Mouse (Mus musculus): Measurements from ENCODE around the gene Lcor. TPM values are rescaled to one million over a fixed set of nuclear protein-coding genes. Genes with fewer than 3 reads are reported as not detected.

Gene Lcor
- total RNA-seq, 1 experiment: 10.2 TPM

DNA sequence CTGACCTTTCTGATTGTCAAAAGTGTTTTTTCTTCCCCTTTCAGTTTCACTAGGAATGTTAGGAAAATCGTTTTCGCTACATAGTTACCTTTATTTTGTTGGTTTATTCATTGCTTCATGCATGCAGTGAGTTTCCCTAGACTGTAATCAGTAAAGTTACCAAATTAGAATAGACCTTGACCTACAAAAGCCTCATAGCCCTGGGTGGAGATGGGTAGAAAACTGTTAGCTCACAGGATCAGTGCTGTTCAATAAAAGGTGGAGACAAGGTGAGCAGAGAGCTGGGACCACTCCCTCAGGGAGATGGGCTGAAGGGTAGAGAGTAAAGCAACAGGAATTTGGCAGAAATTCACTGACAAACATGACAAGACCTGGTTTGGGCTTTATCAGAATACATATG lies 91.3 kb downstream of the Lcor start:
- in situ Hi-C loops (cut with MboI; ENCODE audit: low sequenced_read_pairs in 2 of 2, unreplicated experiment in 2 of 2): no loop called here
- no peaks in the 10 kb centered on the region for H3K9me3 ChIP-seq (ENCODE audit: control insufficient read depth, insufficient read depth, low read depth, low read length)

GRCm38 (mm10) chr19:41577576-41577975 lies 95.1 kb downstream of the Lcor start:
- TF ChIP-seq ZNF384 (IDR thresholded peaks at IDR 0.05; ENCODE audit: low read depth, low read length): no peak
- no peak for TF ChIP-seq ZC3H11A (IDR thresholded peaks at IDR 0.05; ENCODE audit: borderline replicate concordance, low read depth, low read length)
- TF ChIP-seq HCFC1 (IDR thresholded peaks at IDR 0.05; ENCODE audit: borderline replicate concordance, insufficient read depth, low read length): no peak
- TF ChIP-seq MAFK (IDR thresholded peaks at IDR 0.05; ENCODE audit: insufficient read depth, low read depth, low read length): no peak
- TF ChIP-seq CHD2 (IDR thresholded peaks at IDR 0.05; ENCODE audit: low read depth, low read length): no peak
- in situ Hi-C loops (cut with MboI; ENCODE audit: low sequenced_read_pairs in 2 of 2, unreplicated experiment in 2 of 2): no loop called here
- no peak overlapping the region for H3K27ac ChIP-seq (ENCODE audit: insufficient read depth, low read depth, low read length, poor library complexity, severe bottlenecking)

More for the DNA sequence above, 91.3 kb downstream of the Lcor start:
- TF ChIP-seq MAFK (IDR thresholded peaks at IDR 0.05; ENCODE audit: insufficient read depth, low read depth, low read length) (no peak), HCFC1 (IDR thresholded peaks at IDR 0.05; ENCODE audit: borderline replicate concordance, insufficient read depth, low read length) (no peak), CHD2 (IDR thresholded peaks at IDR 0.05; ENCODE audit: low read depth, low read length) (no peak), ZNF384 (IDR thresholded peaks at IDR 0.05; ENCODE audit: low read depth, low read length) (no peak), ZC3H11A (IDR thresholded peaks at IDR 0.05; ENCODE audit: borderline replicate concordance, low read depth, low read length) (no peak)
- Histone ChIP-seq H3K4me1 (ENCODE audit: control insufficient read depth in 2 of 2, insufficient read depth in 2 of 2, low read length in 2 of 2, poor library complexity in 1 of 2) (no peaks in the 10 kb centered on the region), H3K9ac (ENCODE audit: insufficient read depth, low read depth, low read length, poor library complexity, severe bottlenecking) (no peak overlapping the region), H3K36me3 (ENCODE audit: control insufficient read depth, insufficient read depth, low read length, poor library complexity, severe bottlenecking) (no peaks in the 10 kb centered on the region), H3K27ac (ENCODE audit: insufficient read depth, low read depth, low read length, poor library complexity, severe bottlenecking) (no peak overlapping the region), H3K4me3 (ENCODE audit: insufficient read depth in 1 of 2, low read depth in 1 of 2, low read length in 2 of 2, poor library complexity in 1 of 2, severe bottlenecking in 1 of 2) (no peak overlapping the region)
- no peak for DNase-seq (ENCODE audit: low read depth, low spot score)

DNA sequence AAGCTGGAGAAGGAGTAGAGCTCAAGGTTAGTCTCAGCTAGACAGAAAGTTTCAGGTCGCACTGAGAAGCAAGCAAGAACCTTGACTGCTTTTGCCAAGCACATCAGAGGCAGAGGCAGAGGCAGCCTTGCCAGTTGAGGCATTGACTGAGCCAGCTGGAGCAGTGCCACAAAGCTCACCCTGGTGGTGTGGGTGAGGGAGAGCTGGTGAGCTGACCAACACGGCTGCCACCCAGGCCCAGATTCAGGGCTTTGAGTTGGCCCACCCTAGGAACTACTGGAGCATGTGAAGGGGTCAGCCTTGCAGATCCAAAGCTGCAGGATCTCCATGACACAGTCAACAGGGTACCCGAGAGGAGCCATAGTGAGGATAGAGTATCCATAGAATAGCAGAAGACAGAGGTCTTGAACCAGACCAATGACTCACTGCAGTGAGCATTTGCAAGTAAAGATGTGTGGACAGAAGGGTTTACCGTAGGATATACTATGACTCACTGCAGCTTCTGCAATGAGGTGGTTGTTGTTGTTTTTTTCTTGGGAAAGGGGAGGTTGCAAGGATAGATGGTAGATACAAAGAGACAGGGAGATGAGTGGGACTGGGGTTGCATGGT lies 97.0 kb downstream of the Lcor start:
- in situ Hi-C loops (cut with MboI; ENCODE audit: low sequenced_read_pairs in 2 of 2, unreplicated experiment in 2 of 2): no loop called here
- H3K4me1 ChIP-seq (ENCODE audit: control insufficient read depth in 2 of 2, insufficient read depth in 2 of 2, low read length in 2 of 2, poor library complexity in 1 of 2): no peaks in the 10 kb centered on the region
- no peaks in the 10 kb centered on the region for H3K9me3 ChIP-seq (ENCODE audit: control insufficient read depth, insufficient read depth, low read depth, low read length)
- no peak overlapping the region for H3K27ac ChIP-seq (ENCODE audit: insufficient read depth, low read depth, low read length, poor library complexity, severe bottlenecking)
- DNase-seq (ENCODE audit: low read depth, low spot score): no peak
- no peak overlapping the region for H3K9ac ChIP-seq (ENCODE audit: insufficient read depth, low read depth, low read length, poor library complexity, severe bottlenecking)
- peaks cover 24% of the 10 kb centered on the region for H3K36me3 ChIP-seq (ENCODE audit: control insufficient read depth, insufficient read depth, low read length, poor library complexity, severe bottlenecking)
- H3K4me3 ChIP-seq (ENCODE audit: insufficient read depth in 1 of 2, low read depth in 1 of 2, low read length in 2 of 2, poor library complexity in 1 of 2, severe bottlenecking in 1 of 2): no peak overlapping the region
- TF ChIP-seq MAFK (IDR thresholded peaks at IDR 0.05; ENCODE audit: insufficient read depth, low read depth, low read length) (no peak), CHD2 (IDR thresholded peaks at IDR 0.05; ENCODE audit: low read depth, low read length) (no peak), HCFC1 (IDR thresholded peaks at IDR 0.05; ENCODE audit: borderline replicate concordance, insufficient read depth, low read length) (no peak)

More at GRCm38 (mm10) chr19:41577576-41577975, 95.1 kb downstream of the Lcor start:
- Histone ChIP-seq H3K36me3 (ENCODE audit: control insufficient read depth, insufficient read depth, low read length, poor library complexity, severe bottlenecking) (peaks cover 9% of the 10 kb centered on the region), H3K4me3 (ENCODE audit: insufficient read depth in 1 of 2, low read depth in 1 of 2, low read length in 2 of 2, poor library complexity in 1 of 2, severe bottlenecking in 1 of 2) (no peak overlapping the region), H3K9me3 (ENCODE audit: control insufficient read depth, insufficient read depth, low read depth, low read length) (no peaks in the 10 kb centered on the region), H3K9ac (ENCODE audit: insufficient read depth, low read depth, low read length, poor library complexity, severe bottlenecking) (no peak overlapping the region), H3K4me1 (ENCODE audit: control insufficient read depth in 2 of 2, insufficient read depth in 2 of 2, low read length in 2 of 2, poor library complexity in 1 of 2) (no peaks in the 10 kb centered on the region)
- no peak for DNase-seq (ENCODE audit: low read depth, low spot score)

- Histone ChIP-seq H3K9me3 (ENCODE audit: control insufficient read depth, insufficient read depth, low read depth, low read length) (no peaks in the 10 kb centered on the region), H3K4me1 (ENCODE audit: control insufficient read depth in 2 of 2, insufficient read depth in 2 of 2, low read length in 2 of 2, poor library complexity in 1 of 2) (no peaks in the 10 kb centered on the region), H3K4me3 (ENCODE audit: insufficient read depth in 1 of 2, low read depth in 1 of 2, low read length in 2 of 2, poor library complexity in 1 of 2, severe bottlenecking in 1 of 2) (no peak within 1 kb of the TSS), H3K27ac (ENCODE audit: insufficient read depth, low read depth, low read length, poor library complexity, severe bottlenecking) (no peak within 1 kb of the TSS), H3K36me3 (ENCODE audit: control insufficient read depth, insufficient read depth, low read length, poor library complexity, severe bottlenecking) (peaks cover 30% of the 10 kb centered on the region), H3K9ac (ENCODE audit: insufficient read depth, low read depth, low read length, poor library complexity, severe bottlenecking) (no peak within 1 kb of the TSS)
- in situ Hi-C loops (cut with MboI; ENCODE audit: low sequenced_read_pairs in 2 of 2, unreplicated experiment in 2 of 2): no loop called here
- no peak for TF ChIP-seq HCFC1 (IDR thresholded peaks at IDR 0.05; ENCODE audit: borderline replicate concordance, insufficient read depth, low read length)
- no peak for DNase-seq (ENCODE audit: low read depth, low spot score)
Measured at GRCm38 (mm10) chr19:41581706-41582420, 99.4 kb downstream of the Lcor start, which contains the start of gene Gm340. Gene Gm340 (plus strand): TSS chr19:41582370.
